Mouse (Mus musculus) left cerebral cortex, postnatal 4 days (tissue): ENCODE data around the gene Ltbp1. TPM values are rescaled to one million over a fixed set of nuclear protein-coding genes. Genes with fewer than 3 reads are reported as not detected.

ENCODE experiments used
- DNase-seq: peaks from one replicate; pipeline ENCODE4 v3.0.0-alpha.2; 2022
- intact Hi-C: fragments of 180-260 bp; cut with DNase I; formaldehyde crosslinking; loops from one replicate; pipeline ENCODE4 v1.15.1; 2025
- total RNA-seq, 2 experiments: library from RNA; stranded (reverse); gene quantifications; 2 replicates each; pipeline ENCODE4 v1.2.3; 2021

The Ltbp1 gene
- total RNA-seq, 2 experiments from 2014 or later = 3.1 to 3.3 TPM

GRCm38 (mm10) chr17:75272446-75272845 lies 267.1 kb downstream of the Ltbp1 start:
- intact Hi-C loops = no loop called here
- no peak for DNase-seq

GRCm38 (mm10) chr17:75273272-75273671 lies 267.9 kb downstream of the Ltbp1 start:
- intact Hi-C loops = no loop called here
- DNase-seq = no peak

GRCm38 (mm10) chr17:75275302-75275701 lies 269.9 kb downstream of the Ltbp1 start:
- no peak for DNase-seq

GRCm38 (mm10) chr17:75278106-75278505 lies 272.7 kb downstream of the Ltbp1 start:
- intact Hi-C loops = no loop called here
- no peak for DNase-seq

More at GRCm38 (mm10) chr17:75275302-75275701, 269.9 kb downstream of the Ltbp1 start:
- intact Hi-C loops = no loop called here

- no peak for DNase-seq
- intact Hi-C loops = no loop called here
Observed at GRCm38 (mm10) chr17:75278561-75278960, 273.2 kb downstream of the Ltbp1 start.

GRCm38 (mm10) chr17:75281345-75281744 lies 276.0 kb downstream of the Ltbp1 start:
- intact Hi-C loops = no loop called here
- DNase-seq = no peak

- intact Hi-C loops = no loop called here
- DNase-seq = no peak
Observed at GRCm38 (mm10) chr17:75284876-75285708, 279.7 kb downstream of the Ltbp1 start.

- intact Hi-C loops = no loop called here
- no peak for DNase-seq
Observed at GRCm38 (mm10) chr17:75292986-75293385, 287.6 kb downstream of the Ltbp1 start.

- peak; percentile 44 for DNase-seq
- intact Hi-C loops = no loop called here
Observed at GRCm38 (mm10) chr17:75293725-75294124, 288.4 kb downstream of the Ltbp1 start.

GRCm38 (mm10) chr17:75300908-75301307 lies 295.5 kb downstream of the Ltbp1 start:
- no peak for DNase-seq
- intact Hi-C loops = no loop called here

GRCm38 (mm10) chr17:75304807-75305420 lies 299.5 kb downstream of the Ltbp1 start:
- intact Hi-C loops = no loop called here
- no peak for DNase-seq

GRCm38 (mm10) chr17:75305714-75306113 lies 300.3 kb downstream of the Ltbp1 start:
- intact Hi-C loops = no loop called here
- no peak for DNase-seq

GRCm38 (mm10) chr17:75307070-75308011 lies 302.0 kb downstream of the Ltbp1 start:
- DNase-seq = no peak
- intact Hi-C loops = no loop called here

- intact Hi-C loops = no loop called here
- no peak for DNase-seq
Observed at GRCm38 (mm10) chr17:75317106-75317505, 311.7 kb downstream of the Ltbp1 start.

GRCm38 (mm10) chr17:75323229-75323628 lies 317.9 kb downstream of the Ltbp1 start:
- intact Hi-C loops = no loop called here

GRCm38 (mm10) chr17:75323766-75324165 lies 318.4 kb downstream of the Ltbp1 start:
- intact Hi-C loops = no loop called here
- DNase-seq = no peak

More at GRCm38 (mm10) chr17:75323229-75323628, 317.9 kb downstream of the Ltbp1 start:
- DNase-seq = no peak

- intact Hi-C loops = no loop called here
- DNase-seq = no peak
Observed at GRCm38 (mm10) chr17:75328102-75328639, 322.8 kb downstream of the Ltbp1 start.

GRCm38 (mm10) chr17:75330366-75330765 lies 325.0 kb downstream of the Ltbp1 start:
- DNase-seq = no peak
- intact Hi-C loops = no loop called here

- intact Hi-C loops = no loop called here
- no peak for DNase-seq
Observed at GRCm38 (mm10) chr17:75331421-75331951, 326.1 kb downstream of the Ltbp1 start.

- intact Hi-C loops = no loop called here
- no peak for DNase-seq
Observed at GRCm38 (mm10) chr17:75332289-75332688, 326.9 kb downstream of the Ltbp1 start.
